Mouse (Mus musculus): ENCODE measurements around the gene Aldh18a1. TPM values are rescaled to one million over a fixed set of nuclear protein-coding genes. Genes with fewer than 3 reads are reported as not detected.

Aldh18a1 gene
- polyA plus RNA-seq, 1 experiment from 2014 or later: 60.4 TPM

- Histone ChIP-seq H3K9me3 (ENCODE audit: low read length) (no peaks in the 10 kb centered on the region), H3K9ac (replicated peaks; ENCODE audit: low read length) (peak overlapping the region; percentile 72), H3K27ac (ENCODE audit: low read length) (peak overlapping the region; percentile 36; the same call in 1 of the 2 replicates), H3K36me3 (ENCODE audit: insufficient read depth, low read length) (0 out of 2 replicates have a peak, but pooled peaks cover 4% of the 10 kb centered on the region), H3K4me2 (replicated peaks; ENCODE audit: low read depth, low read length) (peak overlapping the region; percentile 76), H3K4me3 (ENCODE audit: low read length) (peak overlapping the region; percentile 85), H3K27me3 (ENCODE audit: insufficient read depth, low read length) (no peaks in the 10 kb centered on the region), H3K4me1 (ENCODE audit: insufficient read depth, low read length) (peaks cover 9% of the 10 kb centered on the region; the same call in 1 of the 2 replicates)
- WGBS: under 1% methylated on average over 10 of the region's 10 CpGs
- ATAC-seq (ENCODE audit: low FRiP score, low TSS enrichment): peak; percentile 3; the same call in 1 of the 2 replicates
Observed at GRCm38 (mm10) chr19:40589530-40589880, 1.2 kb upstream of the Aldh18a1 start.

GRCm38 (mm10) chr19:40588847-40589529 lies 725 bp upstream of the Aldh18a1 start:
- Histone ChIP-seq H3K27ac (ENCODE audit: low read length) (peak overlapping the region; percentile 36; the same call in 1 of the 2 replicates), H3K9me3 (ENCODE audit: low read length) (no peaks in the 10 kb centered on the region), H3K4me3 (ENCODE audit: low read length) (peak overlapping the region; percentile 85), H3K27me3 (ENCODE audit: insufficient read depth, low read length) (no peaks in the 10 kb centered on the region), H3K36me3 (ENCODE audit: insufficient read depth, low read length) (0 out of 2 replicates have a peak, but pooled peaks cover 3% of the 10 kb centered on the region), H3K4me2 (replicated peaks; ENCODE audit: low read depth, low read length) (peak overlapping the region; percentile 76), H3K4me1 (ENCODE audit: insufficient read depth, low read length) (peaks cover 9% of the 10 kb centered on the region; the same call in 1 of the 2 replicates), H3K9ac (replicated peaks; ENCODE audit: low read length) (peak overlapping the region; percentile 72)
- WGBS: under 1% methylated on average over 18 of the region's 18 CpGs
- ATAC-seq (ENCODE audit: low FRiP score, low TSS enrichment): peak; percentile 67; the same call in 1 of the 2 replicates

- H3K9me3 ChIP-seq (ENCODE audit: low read length): no peaks in the 10 kb centered on the region
- H3K27me3 ChIP-seq (ENCODE audit: insufficient read depth, low read length): no peaks in the 10 kb centered on the region
- no peaks in the 10 kb centered on the region for H3K36me3 ChIP-seq (ENCODE audit: insufficient read depth, low read length)
- H3K4me2 ChIP-seq (replicated peaks; ENCODE audit: low read depth, low read length): peak overlapping the region; percentile 76
- no peak overlapping the region for H3K27ac ChIP-seq (ENCODE audit: low read length)
- peaks cover 9% of the 10 kb centered on the region; the same call in 1 of the 2 replicates for H3K4me1 ChIP-seq (ENCODE audit: insufficient read depth, low read length)
- ATAC-seq (ENCODE audit: low FRiP score, low TSS enrichment): peak; percentile 69
- WGBS: 3% methylated on average over 30 of the region's 30 CpGs
- H3K9ac ChIP-seq (replicated peaks; ENCODE audit: low read length): peak overlapping the region; percentile 68
- H3K4me3 ChIP-seq (ENCODE audit: low read length): peak overlapping the region; percentile 85
Observed at GRCm38 (mm10) chr19:40587491-40588292, 571 bp downstream of the Aldh18a1 start.

- H3K4me3 ChIP-seq (ENCODE audit: low read length): no peak overlapping the region; the same call in 1 of the 2 replicates
- no peak overlapping the region for H3K27ac ChIP-seq (ENCODE audit: low read length)
- peaks cover 9% of the 10 kb centered on the region; the same call in 1 of the 2 replicates for H3K4me1 ChIP-seq (ENCODE audit: insufficient read depth, low read length)
- 63% methylated on average over 7 of the region's 7 CpGs for WGBS
- peak overlapping the region; percentile 76 for H3K4me2 ChIP-seq (replicated peaks; ENCODE audit: low read depth, low read length)
- no peak for ATAC-seq (ENCODE audit: low FRiP score, low TSS enrichment)
- H3K9ac ChIP-seq (replicated peaks; ENCODE audit: low read length): no peak overlapping the region
- no peaks in the 10 kb centered on the region for H3K9me3 ChIP-seq (ENCODE audit: low read length)
- H3K27me3 ChIP-seq (ENCODE audit: insufficient read depth, low read length): no peaks in the 10 kb centered on the region
- H3K36me3 ChIP-seq (ENCODE audit: insufficient read depth, low read length): 0 out of 2 replicates have a peak, but pooled peaks cover 5% of the 10 kb centered on the region
Observed at GRCm38 (mm10) chr19:40586908-40587307, 1.4 kb downstream of the Aldh18a1 start.

- WGBS: 70% methylated on average over 5 of the region's 5 CpGs
- H3K9me3 ChIP-seq (ENCODE audit: low read length): no peaks in the 10 kb centered on the region
- H3K36me3 ChIP-seq (ENCODE audit: insufficient read depth, low read length): peaks cover 26% of the 10 kb centered on the region
- H3K4me2 ChIP-seq (replicated peaks; ENCODE audit: low read depth, low read length): no peak overlapping the region
- no peak for ATAC-seq (ENCODE audit: low FRiP score, low TSS enrichment)
- H3K4me1 ChIP-seq (ENCODE audit: insufficient read depth, low read length): no peaks in the 10 kb centered on the region
- H3K27ac ChIP-seq (ENCODE audit: low read length): no peak overlapping the region
- no peaks in the 10 kb centered on the region for H3K27me3 ChIP-seq (ENCODE audit: insufficient read depth, low read length)
- no peak overlapping the region for H3K9ac ChIP-seq (replicated peaks; ENCODE audit: low read length)
- no peak overlapping the region for H3K4me3 ChIP-seq (ENCODE audit: low read length)
Observed at GRCm38 (mm10) chr19:40581662-40582061, 6.6 kb downstream of the Aldh18a1 start.

GRCm38 (mm10) chr19:40580902-40581301 lies 7.4 kb downstream of the Aldh18a1 start:
- no peaks in the 10 kb centered on the region for H3K9me3 ChIP-seq (ENCODE audit: low read length)
- ATAC-seq (ENCODE audit: low FRiP score, low TSS enrichment): no peak
- H3K4me2 ChIP-seq (replicated peaks; ENCODE audit: low read depth, low read length): no peak overlapping the region
- H3K9ac ChIP-seq (replicated peaks; ENCODE audit: low read length): no peak overlapping the region
- WGBS: 94% methylated on average over 2 of the region's 2 CpGs
- H3K4me3 ChIP-seq (ENCODE audit: low read length): no peak overlapping the region
- peaks cover 33% of the 10 kb centered on the region for H3K36me3 ChIP-seq (ENCODE audit: insufficient read depth, low read length)
- H3K27ac ChIP-seq (ENCODE audit: low read length): no peak overlapping the region
- H3K27me3 ChIP-seq (ENCODE audit: insufficient read depth, low read length): no peaks in the 10 kb centered on the region
- H3K4me1 ChIP-seq (ENCODE audit: insufficient read depth, low read length): no peaks in the 10 kb centered on the region

GRCm38 (mm10) chr19:40575438-40575837 lies 12.8 kb downstream of the Aldh18a1 start:
- 69% methylated on average over 5 of the region's 5 CpGs for WGBS
- ATAC-seq (ENCODE audit: low FRiP score, low TSS enrichment): no peak
- no peak overlapping the region for H3K27ac ChIP-seq (ENCODE audit: low read length)
- no peak overlapping the region for H3K4me2 ChIP-seq (replicated peaks; ENCODE audit: low read depth, low read length)
- no peaks in the 10 kb centered on the region for H3K4me1 ChIP-seq (ENCODE audit: insufficient read depth, low read length)
- no peak overlapping the region for H3K9ac ChIP-seq (replicated peaks; ENCODE audit: low read length)
- no peaks in the 10 kb centered on the region for H3K27me3 ChIP-seq (ENCODE audit: insufficient read depth, low read length)
- no peak overlapping the region for H3K4me3 ChIP-seq (ENCODE audit: low read length)
- H3K9me3 ChIP-seq (ENCODE audit: low read length): peaks cover 1% of the 10 kb centered on the region; the same call in 1 of the 2 replicates
- H3K36me3 ChIP-seq (ENCODE audit: insufficient read depth, low read length): peaks cover 48% of the 10 kb centered on the region

- ATAC-seq (ENCODE audit: low FRiP score, low TSS enrichment): peak; percentile 86
- Histone ChIP-seq H3K36me3 (ENCODE audit: insufficient read depth, low read length) (peaks cover 68% of the 10 kb centered on the region), H3K4me3 (ENCODE audit: low read length) (no peak overlapping the region), H3K4me1 (ENCODE audit: insufficient read depth, low read length) (no peaks in the 10 kb centered on the region), H3K4me2 (replicated peaks; ENCODE audit: low read depth, low read length) (no peak overlapping the region), H3K27ac (ENCODE audit: low read length) (no peak overlapping the region), H3K9me3 (ENCODE audit: low read length) (peaks cover 9% of the 10 kb centered on the region; the same call in 1 of the 2 replicates), H3K9ac (replicated peaks; ENCODE audit: low read length) (no peak overlapping the region), H3K27me3 (ENCODE audit: insufficient read depth, low read length) (no peaks in the 10 kb centered on the region)
- 84% methylated on average over 9 of the region's 9 CpGs for WGBS
Observed at GRCm38 (mm10) chr19:40570726-40571125, 17.5 kb downstream of the Aldh18a1 start.

- H3K4me2 ChIP-seq (replicated peaks; ENCODE audit: low read depth, low read length): no peak overlapping the region
- H3K4me1 ChIP-seq (ENCODE audit: insufficient read depth, low read length): no peaks in the 10 kb centered on the region
- no peak overlapping the region for H3K4me3 ChIP-seq (ENCODE audit: low read length)
- H3K36me3 ChIP-seq (ENCODE audit: insufficient read depth, low read length): peaks cover 82% of the 10 kb centered on the region
- WGBS: 80% methylated on average over 3 of the region's 3 CpGs
- ATAC-seq (ENCODE audit: low FRiP score, low TSS enrichment): no peak
- H3K27me3 ChIP-seq (ENCODE audit: insufficient read depth, low read length): no peaks in the 10 kb centered on the region
- no peak overlapping the region for H3K27ac ChIP-seq (ENCODE audit: low read length)
- peaks cover 9% of the 10 kb centered on the region; the same call in 1 of the 2 replicates for H3K9me3 ChIP-seq (ENCODE audit: low read length)
- H3K9ac ChIP-seq (replicated peaks; ENCODE audit: low read length): no peak overlapping the region
Observed at GRCm38 (mm10) chr19:40567616-40568015, 20.6 kb downstream of the Aldh18a1 start.

All from kidney, embryonic 16.5 days (tissue).